Mouse (Mus musculus) fibroblast of lung, adult 2 months (primary cell): ENCODE data around the gene Pnpla2.

Source experiments
- DNase-seq: peaks from one replicate; pipeline ENCODE4 v3.0.0-alpha.2; 2011; ENCODE audit warnings: low read depth

The Pnpla2 gene

DNA sequence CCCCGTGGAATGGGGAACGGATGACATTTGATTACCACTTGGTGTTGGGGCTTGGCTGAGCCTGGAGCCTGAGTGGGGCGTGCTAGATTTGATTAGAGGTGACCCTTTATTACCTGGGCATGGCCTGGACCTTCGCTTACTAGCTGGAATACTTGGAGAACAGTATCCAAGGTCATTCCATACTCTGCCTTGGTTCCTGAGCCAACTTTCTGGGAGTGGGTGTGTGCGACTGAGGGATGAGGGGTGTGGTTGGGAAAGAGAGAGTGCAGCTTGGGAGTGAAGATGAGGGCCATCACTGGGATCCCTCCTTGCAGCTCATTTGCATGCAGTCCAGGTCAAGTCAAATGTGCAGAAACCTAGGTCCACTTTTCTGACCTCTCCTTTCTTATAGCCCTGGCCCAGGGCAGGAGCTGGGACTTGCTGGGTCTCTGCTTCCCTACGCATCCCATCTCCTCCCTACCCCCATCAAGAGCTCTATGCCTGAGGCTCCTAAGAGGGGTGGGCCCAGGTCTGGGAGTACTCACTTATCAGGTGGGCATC lies 28.2 kb downstream of the Pnpla2 start:
- no peak for DNase-seq

DNA sequence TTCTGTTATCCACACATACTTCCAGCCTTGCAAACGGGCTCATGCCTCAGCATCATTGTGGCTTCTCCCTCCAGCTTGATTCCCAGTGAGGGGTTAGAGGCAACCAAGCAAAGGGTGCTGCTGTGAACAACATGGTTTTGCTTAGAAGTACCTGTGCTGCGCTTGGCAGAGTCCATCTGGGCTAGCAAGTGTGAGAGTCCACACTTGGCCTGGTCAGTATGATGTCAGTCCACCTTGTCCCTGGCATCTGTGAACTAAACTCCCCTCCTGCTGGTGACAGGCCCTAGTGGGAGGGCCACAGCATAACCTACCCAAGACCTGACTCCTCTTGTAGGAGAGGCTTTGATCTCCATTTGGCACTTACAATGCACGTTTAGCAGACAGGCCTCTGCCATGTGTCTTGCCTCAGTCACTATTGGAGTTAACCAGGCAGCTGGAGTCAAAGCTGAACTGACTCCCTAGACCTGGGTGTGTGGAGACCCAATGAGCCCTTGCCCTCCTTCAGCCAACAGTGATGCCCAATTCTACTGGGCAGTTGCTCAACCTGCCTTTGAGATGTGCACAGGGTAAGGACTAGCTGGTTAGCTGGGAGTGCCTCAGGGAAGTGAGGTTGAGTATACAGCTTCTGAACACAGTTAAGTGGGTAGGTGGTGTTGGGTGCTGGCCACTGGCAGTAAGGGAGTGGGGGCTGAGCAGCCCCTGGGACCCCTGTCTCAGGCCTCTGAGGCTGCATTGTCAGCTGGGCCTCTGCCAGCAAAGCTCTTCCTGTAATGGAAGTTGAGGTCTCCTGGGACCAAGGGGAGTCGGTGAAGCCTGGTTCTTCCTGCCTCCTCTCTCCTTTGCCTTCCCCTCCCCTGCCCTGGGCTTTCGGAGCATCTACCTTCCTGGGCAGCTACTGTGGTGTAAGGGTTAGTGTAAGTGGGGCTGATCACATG lies 29.5 kb downstream of the Pnpla2 start:
- DNase-seq = no peak

DNA sequence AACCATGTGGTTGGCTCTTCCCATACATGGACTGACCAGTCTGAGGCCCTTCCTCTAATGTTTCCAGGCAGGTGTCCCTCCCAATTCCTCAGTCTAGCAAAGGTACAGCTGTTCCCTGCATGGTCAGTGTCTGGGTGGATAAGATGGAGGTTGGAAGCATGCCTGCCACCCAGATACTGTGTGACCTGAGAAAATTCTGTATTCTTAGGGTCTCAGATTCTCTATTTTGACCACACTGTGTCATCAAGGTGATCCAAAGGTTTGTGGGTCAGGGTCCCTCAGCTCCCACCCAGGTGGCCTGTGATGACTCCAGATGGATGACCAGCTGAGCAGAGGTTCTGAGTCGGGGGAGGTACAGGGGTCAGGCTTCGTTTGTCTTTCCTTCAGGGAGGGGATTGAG lies 30.2 kb downstream of the Pnpla2 start:
- no peak for DNase-seq

DNA sequence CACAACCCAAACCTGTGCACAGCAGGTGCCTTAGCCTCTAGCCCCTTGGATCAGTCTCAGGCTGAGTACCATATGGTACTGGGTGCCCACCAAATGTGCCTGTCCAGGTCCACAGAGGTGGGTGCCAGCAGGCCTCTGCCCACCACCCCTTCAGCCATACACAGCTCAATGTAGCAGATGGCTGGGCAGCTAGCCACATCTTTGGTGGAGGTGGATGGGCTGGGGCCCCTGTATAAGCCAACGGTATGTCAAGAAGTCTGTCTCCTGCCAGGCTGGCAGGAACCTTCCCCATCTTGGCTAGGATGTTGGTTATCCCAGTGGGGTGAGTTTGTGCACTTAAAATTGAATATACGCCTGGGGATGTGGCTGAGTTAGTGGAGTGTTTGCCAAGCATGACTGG lies 30.6 kb downstream of the Pnpla2 start:
- no peak for DNase-seq

DNA sequence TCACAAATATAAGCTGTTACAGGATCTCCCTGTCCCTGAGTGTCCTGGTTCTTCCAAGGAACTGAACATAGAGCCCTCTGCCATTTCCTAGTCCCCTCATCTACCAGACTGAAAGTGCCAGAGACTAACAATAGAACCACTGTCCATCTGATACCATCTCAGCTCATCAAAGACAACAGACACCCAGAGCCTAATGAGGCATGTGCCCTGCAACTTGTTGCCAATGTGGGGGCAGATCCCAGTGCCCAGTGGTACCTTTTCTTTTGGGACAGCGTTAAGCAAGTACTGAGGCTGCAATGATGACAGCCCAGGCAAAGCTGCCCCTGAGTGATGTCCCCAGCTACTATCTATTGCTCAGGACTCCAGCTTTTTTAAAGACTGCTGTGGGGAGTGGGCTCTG lies 31.2 kb downstream of the Pnpla2 start:
- DNase-seq = no peak

DNA sequence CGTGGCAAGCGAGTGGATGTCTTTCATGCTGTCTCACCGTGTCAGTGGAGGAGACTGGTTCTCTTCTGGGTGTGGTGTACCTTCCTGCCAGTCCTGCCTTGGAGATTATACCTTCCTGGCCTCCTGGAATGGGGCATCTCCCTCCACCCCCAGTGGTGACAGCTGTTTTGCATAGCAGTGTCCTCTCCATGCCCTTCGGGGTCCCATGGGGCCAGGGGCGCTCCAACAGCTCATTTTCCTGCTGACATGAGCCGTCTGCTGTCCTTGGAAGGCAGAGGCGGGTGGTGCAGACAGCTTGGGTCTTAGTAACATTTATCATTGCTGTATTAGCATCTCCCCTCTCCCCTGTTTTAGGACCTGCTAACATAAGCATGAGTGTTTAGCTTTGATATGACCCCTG lies 32.1 kb downstream of the Pnpla2 start:
- no peak for DNase-seq

DNA sequence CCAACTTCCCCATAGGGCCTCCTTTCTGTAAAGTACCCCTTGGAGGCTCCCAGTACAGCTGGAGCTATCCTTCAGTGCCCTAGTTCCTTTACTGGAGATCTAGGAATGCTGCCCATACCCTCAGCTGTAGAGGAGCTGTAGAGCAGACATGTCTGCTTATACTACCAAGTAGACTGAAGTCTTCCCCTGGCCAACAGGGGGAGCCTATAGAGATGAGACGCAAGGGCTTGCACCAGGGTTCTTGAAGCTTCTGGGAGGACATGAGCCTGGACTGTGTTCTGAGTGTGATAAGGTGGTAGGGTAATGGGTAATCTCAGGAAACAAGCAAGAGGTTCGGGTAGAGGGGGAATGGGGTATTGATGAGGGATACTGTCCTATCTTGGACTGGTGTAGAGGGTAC lies 36.2 kb downstream of the Pnpla2 start:
- DNase-seq = no peak

DNA sequence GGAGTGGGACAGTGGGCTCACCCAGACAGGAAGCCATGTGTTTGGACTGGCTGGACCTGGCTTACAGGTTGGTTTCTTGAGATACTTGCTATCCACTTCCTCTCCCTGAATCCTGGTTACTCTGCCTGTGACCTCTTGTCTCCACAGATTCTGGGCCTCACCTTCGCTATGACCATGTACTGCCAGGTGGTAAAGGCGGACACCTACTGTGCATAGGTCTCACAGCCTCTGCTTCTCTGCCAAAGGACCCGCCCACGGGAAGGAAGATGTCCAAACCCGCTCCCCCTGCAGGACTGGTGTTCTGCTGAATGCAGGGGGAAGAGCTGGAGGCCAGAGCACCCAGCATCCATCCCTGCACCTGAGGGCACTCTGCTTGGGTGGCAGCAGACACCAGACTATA lies 37.7 kb downstream of the Pnpla2 start:
- no peak for DNase-seq

DNA sequence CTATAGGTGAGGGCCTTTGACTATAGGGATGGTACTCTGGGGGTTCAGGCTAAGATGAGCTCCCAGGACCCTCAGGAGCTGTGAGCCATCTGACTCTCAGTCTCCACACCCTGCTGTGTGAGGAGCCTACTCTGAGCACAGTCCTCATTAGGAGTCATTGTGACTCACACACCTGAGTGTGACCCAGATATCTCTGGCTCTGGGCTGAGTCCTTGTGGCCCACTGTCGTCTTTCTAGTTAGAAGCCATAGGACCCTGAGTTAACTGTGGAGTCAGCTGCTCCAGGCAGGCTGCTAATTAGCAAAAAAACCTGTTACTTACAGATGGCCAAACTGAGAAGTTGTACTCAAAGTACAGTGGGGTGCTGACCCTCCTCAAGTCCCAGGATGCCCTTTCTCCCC lies 38.7 kb downstream of the Pnpla2 start:
- no peak for DNase-seq

DNA sequence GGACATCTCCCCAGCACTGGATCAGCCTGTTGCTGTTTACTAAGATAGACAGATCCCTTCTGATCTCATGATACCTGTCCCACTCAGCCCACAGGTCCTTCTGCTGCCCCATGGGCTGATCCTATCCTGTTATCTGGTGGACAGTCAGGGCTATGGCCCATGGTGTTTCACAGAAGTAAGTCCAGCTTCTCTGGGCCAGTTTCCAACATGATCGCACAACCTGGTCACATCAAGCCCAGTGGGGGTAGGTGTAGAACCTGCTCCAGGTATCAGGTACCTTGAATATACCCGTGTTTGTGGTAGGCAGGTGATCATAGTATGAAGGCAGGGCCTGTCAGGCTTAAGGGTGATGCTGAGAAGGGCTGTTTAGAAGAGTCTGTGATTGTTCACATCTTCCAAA lies 40.4 kb downstream of the Pnpla2 start:
- no peak for DNase-seq

DNA sequence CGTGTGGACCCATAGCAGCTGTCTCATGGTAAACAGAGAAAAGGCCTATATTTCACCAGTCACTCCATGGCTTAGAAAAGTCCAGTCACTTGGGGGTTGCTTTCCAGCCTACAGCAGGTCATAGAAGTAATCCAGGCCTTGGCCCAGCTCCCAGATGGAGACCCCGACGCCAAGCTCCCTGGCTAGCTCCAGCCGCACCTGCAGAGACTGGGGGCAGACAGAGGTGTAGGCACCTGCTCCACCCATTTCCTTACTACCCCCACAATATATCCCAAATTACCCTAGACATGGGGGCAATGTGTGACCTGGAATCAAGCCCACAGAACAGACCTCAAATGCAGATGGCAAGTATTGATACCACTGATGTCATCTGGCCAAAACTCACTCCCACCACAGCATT lies 40.9 kb downstream of the Pnpla2 start:
- no peak for DNase-seq

DNA sequence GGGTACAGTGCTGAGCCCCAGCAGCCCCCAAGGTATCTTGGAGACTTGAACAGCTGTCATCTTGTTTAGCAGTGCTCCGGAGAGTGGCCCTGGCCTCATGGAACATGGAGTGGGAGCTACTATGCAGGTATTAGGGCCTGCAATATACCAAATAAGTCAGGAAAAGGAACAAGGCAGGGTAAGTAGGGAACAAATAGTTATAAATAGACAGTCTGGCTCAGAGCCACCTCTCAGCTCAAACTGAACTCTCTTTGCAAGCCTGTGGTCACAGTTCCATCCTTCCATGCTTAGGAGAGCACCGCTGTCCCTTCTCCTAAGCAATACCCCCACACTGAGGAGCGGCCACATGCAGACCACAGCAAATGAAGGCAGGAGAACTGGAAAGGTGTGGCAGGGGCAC lies 42.6 kb downstream of the Pnpla2 start:
- DNase-seq = no peak

DNA sequence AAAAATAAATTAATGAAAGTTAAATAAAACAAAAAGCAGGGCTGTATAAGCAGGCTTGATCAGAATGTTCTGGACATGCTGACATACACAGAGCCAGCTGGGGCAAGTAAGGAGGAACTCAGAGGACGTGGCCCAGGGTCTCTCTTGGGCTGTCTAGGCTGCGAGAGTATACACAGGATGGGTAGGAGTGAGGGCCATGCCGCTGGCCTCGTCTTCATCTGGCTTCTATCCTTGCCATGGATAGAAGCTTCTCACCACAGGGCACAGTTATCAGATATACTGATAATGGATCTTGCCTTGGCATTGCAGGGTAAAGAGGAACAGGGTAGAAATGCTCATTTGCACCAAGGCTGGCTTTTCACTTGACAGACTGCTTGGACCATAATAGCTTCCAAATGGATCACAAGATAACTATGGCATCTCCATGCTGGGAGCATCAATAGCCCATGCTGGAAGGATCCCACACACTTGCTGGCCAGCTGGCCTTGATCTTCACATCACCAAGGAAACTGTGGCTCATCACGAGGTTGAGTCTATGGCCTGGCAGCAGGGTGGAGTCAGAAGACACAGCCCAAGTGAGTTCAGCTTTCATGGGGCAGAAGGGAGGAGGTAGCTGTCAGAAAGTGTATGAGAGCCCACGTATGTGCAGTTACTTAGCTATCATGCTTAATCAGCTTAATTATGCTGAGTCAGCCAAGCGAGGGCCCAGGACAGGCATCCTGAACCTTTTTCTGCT lies 47.0 kb downstream of the Pnpla2 start:
- DNase-seq = no peak

DNA sequence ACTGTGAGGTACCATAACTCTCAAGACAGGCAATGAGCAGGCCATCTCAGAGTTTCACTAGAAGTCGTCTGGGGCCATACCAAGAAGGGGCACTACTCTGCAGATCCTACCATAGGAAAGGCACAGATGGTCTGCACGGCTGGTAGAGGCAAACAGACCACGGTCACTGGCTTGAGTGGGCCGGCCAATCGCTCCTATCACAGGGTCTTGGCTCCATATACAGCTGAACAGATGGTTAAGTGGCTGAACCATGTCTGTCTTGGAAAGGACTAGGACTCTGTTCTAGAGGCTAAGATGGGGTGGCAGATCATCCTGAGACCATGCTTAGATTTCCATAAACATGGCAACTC lies 47.5 kb downstream of the Pnpla2 start:
- no peak for DNase-seq

DNA sequence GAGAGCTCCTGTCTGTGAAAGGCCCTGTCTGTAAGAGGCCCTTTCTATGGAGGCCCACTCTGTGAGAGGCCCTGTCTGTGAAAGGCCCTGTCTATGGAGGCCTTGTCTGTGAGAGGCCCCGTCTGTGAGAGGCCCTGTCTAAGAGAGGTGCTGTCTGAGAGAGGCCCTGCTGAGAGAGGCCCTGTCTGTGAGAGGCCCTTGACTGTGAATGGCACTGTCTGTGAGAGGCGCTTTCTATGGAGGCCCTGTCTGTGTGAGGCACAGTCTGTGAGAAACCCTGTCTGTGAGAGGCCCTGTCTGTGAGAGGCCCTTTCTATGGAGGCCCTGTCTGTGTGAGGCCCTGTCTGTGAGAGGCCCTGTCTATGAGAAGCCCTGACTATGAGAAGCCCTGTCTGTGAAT lies 51.3 kb downstream of the Pnpla2 start:
- DNase-seq = no peak

DNA sequence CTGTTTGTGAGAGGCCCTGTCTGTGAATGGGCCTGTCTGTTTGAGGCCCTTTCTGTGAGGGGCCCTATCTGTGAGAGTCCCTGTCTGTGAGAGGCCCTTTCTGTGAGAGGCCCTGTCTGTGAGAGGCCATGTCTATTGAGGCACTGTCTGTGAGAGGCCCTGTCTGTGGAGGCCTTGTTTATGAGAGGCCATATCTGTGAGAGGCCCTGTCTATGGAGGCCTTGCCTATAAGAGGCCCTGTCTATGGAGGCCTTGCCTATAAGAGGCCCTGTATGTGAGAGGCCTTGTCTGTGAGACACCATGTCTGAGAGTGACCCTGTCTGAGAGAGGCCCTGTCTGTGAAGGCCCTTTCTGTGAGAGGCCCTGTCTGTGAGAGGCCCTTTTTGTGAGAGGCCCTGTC lies 53.2 kb downstream of the Pnpla2 start:
- DNase-seq = no peak

DNA sequence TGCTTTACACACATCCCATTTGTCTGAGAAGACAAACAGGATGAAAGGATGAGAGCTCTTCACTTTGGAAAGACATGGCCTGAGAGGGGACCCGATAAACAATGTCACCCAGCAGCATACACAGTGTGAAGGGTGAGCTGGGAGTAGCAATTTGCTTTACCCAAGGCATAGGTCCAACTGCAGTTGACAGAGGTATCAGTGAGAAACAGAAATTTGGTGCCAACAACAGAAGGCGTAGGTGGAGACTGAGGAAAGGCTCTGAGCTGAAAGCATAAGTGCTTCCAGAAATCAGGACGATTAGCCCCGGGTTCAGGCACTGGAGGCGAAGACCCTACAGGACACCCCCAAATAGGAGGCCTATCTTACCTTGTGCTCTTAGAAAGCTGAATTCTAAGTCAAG lies 55.2 kb downstream of the Pnpla2 start:
- DNase-seq = no peak
